Comparison of ENCODE assay signal across 15 mouse cellular contexts in the genomic region with DNA sequence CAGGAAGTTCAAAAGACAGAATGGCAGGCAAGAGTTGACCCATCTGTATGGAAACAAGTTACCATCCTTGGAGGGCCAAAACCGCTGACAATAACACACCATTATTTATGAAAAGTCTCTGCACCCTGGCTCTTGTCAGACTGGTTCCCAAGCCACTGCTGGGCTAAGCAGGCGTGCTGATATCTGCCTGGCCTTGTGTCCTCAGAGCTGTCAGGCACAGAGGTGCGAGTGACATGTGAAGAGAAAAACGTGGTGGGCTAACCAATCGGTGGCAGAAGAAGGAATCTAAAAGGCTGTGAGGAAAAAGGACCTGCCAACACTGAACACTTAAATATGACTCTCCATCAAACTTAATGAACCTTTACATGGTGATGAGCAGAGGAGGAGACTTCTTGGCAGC.
A peak's percentile ranks its signal among the peaks of the same experiment; 100 is the strongest.
DNase-seq lines count a peak whose midpoint lies in the region; ATAC-seq lines count a peak whose summit lies in the region.
"Had no signal": no experiment of that assay in that cellular context is flagged by ENCODE, and none has a peak within 500 bp of the region (broad histone marks: within the 10 kb centered on the region; RNA-seq: fewer than 3 reads in every experiment).

No protein-coding gene starts in this region.

- peak; percentile 84 for ATAC-seq in heart, embryonic 11.5 days (replicated peaks; ENCODE audit: insufficient number of reproducible peaks, low FRiP score, low TSS enrichment)

- H3K27me3 ChIP-seq in heart, embryonic 11.5 days (ENCODE audit: control insufficient read depth, insufficient read depth, low read length), result no peaks in the 10 kb centered on the region
- H3K27me3 ChIP-seq in embryonic facial prominence, embryonic 10.5 days (replicated peaks; ENCODE audit: low read depth, poor library complexity, severe bottlenecking), result no peaks in the 10 kb centered on the region
- H3K27me3 ChIP-seq: embryonic facial prominence, embryonic 15.5 days; forebrain, embryonic 12.5 days; limb, embryonic 15.5 days had no signal

- peak; percentile 51 for DNase-seq in forelimb bud, embryonic 11.5 days (ENCODE audit: low read depth, low spot score)
- peak; percentile 15 to 21 for DNase-seq in heart, postnatal 36 days
- DNase-seq in lung, postnatal 10 days, result peak; percentile 63
- DNase-seq in adrenal gland, adult 2 months, result no peak
- DNase-seq in embryonic facial prominence, embryonic 10.5 days (ENCODE audit: low spot score), result no peak
- DNase-seq in right cerebral cortex, postnatal 4 days, result no peak
- DNase-seq: adrenal gland, postnatal 14 days; cerebellum, postnatal 14 days; kidney, postnatal 25 days; right cerebral cortex, adult 18-20 months had no signal

- H3K4me1 ChIP-seq in heart, embryonic 11.5 days (ENCODE audit: control insufficient read depth, insufficient read depth, low read length), result peaks cover 13% of the 10 kb centered on the region
- peaks cover 40% of the 10 kb centered on the region for H3K4me1 ChIP-seq in embryonic facial prominence, embryonic 10.5 days

- no peaks in the 10 kb centered on the region for H3K9me3 ChIP-seq in heart, embryonic 11.5 days (replicated peaks; ENCODE audit: control insufficient read depth, low read length)
- H3K9me3 ChIP-seq in embryonic facial prominence, embryonic 10.5 days, result no peaks in the 10 kb centered on the region
- H3K9me3 ChIP-seq: embryonic facial prominence, embryonic 15.5 days; forebrain, embryonic 12.5 days; G1E; limb, embryonic 15.5 days had no signal

- intact Hi-C loops in heart, postnatal 36 days (cut with DNase I), result no loop called here

- H3K36me3 ChIP-seq in heart, embryonic 11.5 days (ENCODE audit: control insufficient read depth, insufficient read depth, low read length), result no peaks in the 10 kb centered on the region
- no peaks in the 10 kb centered on the region for H3K36me3 ChIP-seq in embryonic facial prominence, embryonic 10.5 days (replicated peaks)
- H3K36me3 ChIP-seq: embryonic facial prominence, embryonic 15.5 days; forebrain, embryonic 12.5 days; limb, embryonic 15.5 days had no signal

- peak overlapping the region; percentile 73; the same call in 1 of the 2 replicates for H3K27ac ChIP-seq in heart, embryonic 11.5 days (ENCODE audit: low read depth, low read length)
- H3K27ac ChIP-seq in embryonic facial prominence, embryonic 10.5 days (replicated peaks), result no peak overlapping the region
- H3K27ac ChIP-seq: embryonic facial prominence, embryonic 15.5 days; forebrain, embryonic 12.5 days; limb, embryonic 15.5 days had no signal

- whole genome bisulfite sequencing in heart, embryonic 11.5 days (ENCODE audit: insufficient replicate concordance), result 17% methylated on average over 5 of the region's 5 CpGs
- WGBS in embryonic facial prominence, embryonic 10.5 days, result 79% methylated on average over 5 of the region's 5 CpGs

- no peak overlapping the region for H3K9ac ChIP-seq in heart, embryonic 11.5 days (ENCODE audit: low read depth, low read length)
- H3K9ac ChIP-seq: embryonic facial prominence, embryonic 15.5 days; forebrain, embryonic 12.5 days; limb, embryonic 15.5 days had no signal

- no peak overlapping the region for H3K4me2 ChIP-seq in heart, embryonic 11.5 days
- H3K4me2 ChIP-seq: embryonic facial prominence, embryonic 15.5 days; forebrain, embryonic 12.5 days; limb, embryonic 15.5 days had no signal

- H3K4me3 ChIP-seq in heart, embryonic 11.5 days (ENCODE audit: low read depth, low read length), result no peak overlapping the region
- no peak overlapping the region for H3K4me3 ChIP-seq in embryonic facial prominence, embryonic 10.5 days
- H3K4me3 ChIP-seq: embryonic facial prominence, embryonic 15.5 days; forebrain, embryonic 12.5 days; limb, embryonic 15.5 days had no signal

Comparison
In these comparisons a context has a peak if more than half of its experiments do, and no peak if none do; other contexts are left out.
1. DNase-seq: peak in forelimb bud, embryonic 11.5 days (single experiment), heart, postnatal 36 days (2 of 2) and lung, postnatal 10 days (single experiment); none in adrenal gland, adult 2 months (single experiment), embryonic facial prominence, embryonic 10.5 days (single experiment) and right cerebral cortex, postnatal 4 days (single experiment).